Mouse (Mus musculus) embryonic facial prominence, embryonic 10.5 days (tissue): Measurements from ENCODE around the gene Pcdh9. TPM values are rescaled to one million over a fixed set of nuclear protein-coding genes. Genes with fewer than 3 reads are reported as not detected.

Source experiments
- DNase-seq: peaks from one replicate; pipeline ENCODE4 v3.0.0-alpha.2; 2017; ENCODE audit warnings: low spot score
- H3K27ac ChIP-seq: fragments of 300-500 bp; sonication (generic); replicated peaks from 2 replicates; pipeline ENCODE4 v1.5.1; 2016; ENCODE audit warnings: mild to moderate bottlenecking
- H3K27me3 ChIP-seq: fragments of 300-500 bp; sonication (generic); replicated peaks from 2 replicates; pipeline ENCODE4 v1.6.1; 2016; ENCODE audit warnings: low read depth, mild to moderate bottlenecking; ENCODE audit not compliant: poor library complexity, severe bottlenecking
- H3K36me3 ChIP-seq: fragments of 300-500 bp; sonication (generic); replicated peaks from 2 replicates; pipeline ENCODE4 v1.6.1; 2016; ENCODE audit warnings: mild to moderate bottlenecking, moderate library complexity
- H3K4me1 ChIP-seq: fragments of 300-500 bp; sonication (generic); 2 replicates; pipeline ENCODE4 v1.6.1; 2016
- H3K4me3 ChIP-seq: fragments of 300-500 bp; sonication (generic); 2 replicates; pipeline ENCODE4 v1.5.1; 2016; ENCODE audit warnings: mild to moderate bottlenecking, moderate library complexity
- H3K9me3 ChIP-seq: fragments of 300-500 bp; sonication (generic); 2 replicates; pipeline ENCODE4 v1.6.1; 2016; ENCODE audit warnings: mild to moderate bottlenecking
- WGBS: fragments of 180-500 bp; shearing (Covaris S2); methylation state at CpG from one replicate; pipeline ENCODE4 v1.1.7; 2016; 5-methylcytosine and 5-hydroxymethylcytosine counted together
- polyA plus RNA-seq: library from polyadenylated mRNA; unstranded; fragments of >200 nt; fragmentation: Nextera tagmentation; extraction: Ambion mirVana; gene quantifications from 2 replicates; pipeline ENCODE4 v1.2.1, GENCODE M21; 2016

Gene Pcdh9
- polyA plus RNA-seq, 1 experiment from 2014 or later: 15.3 TPM

DNA sequence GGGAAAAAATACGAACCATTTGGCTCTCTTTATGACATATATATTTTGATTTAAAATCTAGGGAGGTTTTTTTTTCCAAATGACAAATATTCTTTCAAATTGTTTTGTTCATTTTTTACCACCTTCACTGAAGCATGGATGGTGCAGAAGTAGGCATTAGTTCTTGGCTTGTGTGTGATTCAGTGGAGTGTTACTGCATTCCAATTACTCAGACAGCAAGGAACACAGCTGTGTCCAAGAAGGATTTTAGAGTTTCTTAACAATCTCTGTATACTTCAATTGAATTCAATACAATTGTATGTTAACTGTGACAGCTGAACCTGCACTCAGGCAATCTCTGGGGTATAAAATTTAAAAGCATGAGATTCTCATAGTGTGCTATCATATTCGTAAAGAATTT, 127.6 kb downstream of the Pcdh9 start:
- Histone ChIP-seq H3K4me3 (no peak overlapping the region), H3K4me1 (no peaks in the 10 kb centered on the region), H3K27ac (no peak overlapping the region), H3K36me3 (no peaks in the 10 kb centered on the region), H3K9me3 (no peaks in the 10 kb centered on the region), H3K27me3 (no peaks in the 10 kb centered on the region)
- 84% methylated on average over 2 of the region's 2 CpGs for WGBS
- no peak for DNase-seq

DNA sequence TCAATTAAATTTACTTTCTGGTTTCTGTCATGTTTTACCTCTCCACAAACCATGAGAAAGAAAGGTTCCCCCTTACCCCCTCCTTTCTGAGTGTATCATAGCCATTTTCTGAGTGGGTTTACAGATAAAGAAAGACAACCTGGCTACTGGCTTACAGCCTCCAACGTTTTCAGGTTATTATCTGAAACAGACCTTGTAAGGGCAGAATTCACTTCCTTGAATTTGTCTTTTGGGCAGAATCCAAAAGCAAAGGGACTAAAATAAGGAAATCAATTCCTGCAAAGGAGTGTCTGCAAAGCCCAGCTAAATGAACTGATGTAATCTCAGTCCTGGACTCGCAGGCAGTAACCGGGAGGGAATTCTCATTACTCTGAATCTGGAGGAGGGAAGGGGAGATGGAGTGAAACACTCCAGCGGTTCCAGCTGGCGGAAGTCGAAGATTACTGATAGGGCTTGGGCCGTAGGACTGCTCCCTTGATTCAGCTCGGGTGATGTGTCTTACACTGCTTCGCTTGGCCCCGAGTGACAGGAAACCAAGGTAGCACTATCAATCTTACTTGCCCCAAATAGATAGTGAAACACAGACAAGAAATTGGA, 156.3 kb downstream of the Pcdh9 start:
- Histone ChIP-seq H3K9me3 (no peaks in the 10 kb centered on the region), H3K36me3 (no peaks in the 10 kb centered on the region), H3K4me3 (no peak overlapping the region), H3K27me3 (no peaks in the 10 kb centered on the region), H3K27ac (no peak overlapping the region), H3K4me1 (no peaks in the 10 kb centered on the region)
- no peak for DNase-seq
- WGBS: 76% methylated on average over 10 of the region's 10 CpGs

DNA sequence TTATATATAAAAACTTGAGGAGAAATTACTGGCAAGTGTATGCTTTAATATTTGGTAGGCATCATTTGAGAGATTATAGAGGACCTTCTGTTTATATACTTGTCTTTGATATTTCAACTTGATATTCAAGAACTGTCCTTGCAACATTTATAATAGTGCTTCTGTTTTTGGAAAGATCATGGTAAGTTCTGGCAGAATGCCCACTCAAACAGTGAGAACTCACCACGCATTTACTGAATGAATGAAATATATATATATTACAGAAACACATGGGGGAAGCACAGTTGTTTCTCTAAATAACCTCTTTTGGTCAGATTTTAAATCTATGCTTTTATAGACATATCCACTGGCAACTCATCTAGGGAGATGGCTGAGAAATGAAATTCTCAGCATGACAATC, 164.7 kb downstream of the Pcdh9 start:
- H3K9me3 ChIP-seq: no peaks in the 10 kb centered on the region
- H3K27me3 ChIP-seq: no peaks in the 10 kb centered on the region
- H3K4me3 ChIP-seq: no peak overlapping the region
- no peaks in the 10 kb centered on the region for H3K36me3 ChIP-seq
- H3K4me1 ChIP-seq: no peaks in the 10 kb centered on the region
- DNase-seq: no peak
- 87% methylated on average over 1 of the region's 1 CpGs for WGBS
- no peak overlapping the region for H3K27ac ChIP-seq

DNA sequence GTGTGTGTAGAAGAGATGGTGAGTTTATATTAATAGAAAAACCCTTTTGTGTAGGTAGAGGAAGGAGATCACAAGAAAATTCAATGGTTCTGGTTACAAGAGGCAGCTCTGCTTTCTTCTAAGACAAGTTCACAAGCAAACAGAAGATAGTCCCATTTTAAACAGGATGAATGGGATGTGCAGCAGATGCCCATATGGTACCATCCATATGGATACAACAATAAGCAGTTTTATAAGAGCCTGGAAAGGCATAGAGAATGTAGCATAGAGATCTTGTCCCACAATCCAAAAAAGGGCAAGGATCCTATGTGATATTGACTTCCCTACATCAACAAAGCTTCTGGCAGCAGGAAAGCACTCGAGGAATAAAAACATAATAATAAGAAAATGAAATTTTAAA, 171.3 kb downstream of the Pcdh9 start:
- Histone ChIP-seq H3K27ac (no peak overlapping the region), H3K36me3 (no peaks in the 10 kb centered on the region), H3K4me1 (peaks cover 3% of the 10 kb centered on the region; the same call in 1 of the 2 replicates), H3K4me3 (no peak overlapping the region), H3K9me3 (no peaks in the 10 kb centered on the region), H3K27me3 (no peaks in the 10 kb centered on the region)
- no peak for DNase-seq
- 72% methylated on average over 1 of the region's 1 CpGs for WGBS

DNA sequence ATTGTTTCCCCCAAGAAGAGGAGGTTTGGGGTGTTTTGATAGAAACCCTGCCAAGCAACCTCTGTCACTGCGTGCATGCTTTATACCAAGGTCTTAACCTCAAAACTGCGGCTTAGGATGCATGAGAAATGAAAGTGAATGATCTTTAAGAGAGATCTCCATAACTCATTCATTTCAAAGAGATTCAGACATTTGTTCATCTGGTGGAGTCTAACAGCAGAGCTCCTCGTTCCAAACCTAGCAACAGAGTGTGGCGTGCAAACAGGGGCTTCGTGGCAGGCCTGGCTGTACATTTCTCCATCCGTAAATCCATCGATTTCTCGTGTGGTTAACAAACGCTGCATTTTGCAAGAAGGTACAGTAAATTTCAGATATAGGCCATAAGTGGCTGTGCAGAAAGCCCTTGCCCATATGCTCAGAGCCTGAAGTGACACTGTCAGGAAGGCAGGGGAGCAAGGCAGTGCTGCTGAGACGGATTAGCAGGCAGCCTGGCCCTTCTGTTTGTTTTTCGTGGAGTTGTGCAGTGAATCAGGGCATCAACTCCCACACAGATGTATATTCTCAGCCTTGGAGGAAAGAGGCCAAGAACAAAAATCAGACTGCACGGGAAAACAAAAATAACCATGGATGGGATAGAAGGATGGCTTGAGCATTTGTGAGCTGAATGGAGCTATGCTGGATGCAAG, 177.1 kb downstream of the Pcdh9 start:
- Histone ChIP-seq H3K4me1 (0 out of 2 replicates have a peak, but pooled peaks cover 5% of the 10 kb centered on the region), H3K9me3 (no peaks in the 10 kb centered on the region), H3K4me3 (no peak overlapping the region), H3K27ac (no peak overlapping the region), H3K27me3 (no peaks in the 10 kb centered on the region), H3K36me3 (no peaks in the 10 kb centered on the region)
- no peak for DNase-seq
- 76% methylated on average over 12 of the region's 12 CpGs for WGBS

DNA sequence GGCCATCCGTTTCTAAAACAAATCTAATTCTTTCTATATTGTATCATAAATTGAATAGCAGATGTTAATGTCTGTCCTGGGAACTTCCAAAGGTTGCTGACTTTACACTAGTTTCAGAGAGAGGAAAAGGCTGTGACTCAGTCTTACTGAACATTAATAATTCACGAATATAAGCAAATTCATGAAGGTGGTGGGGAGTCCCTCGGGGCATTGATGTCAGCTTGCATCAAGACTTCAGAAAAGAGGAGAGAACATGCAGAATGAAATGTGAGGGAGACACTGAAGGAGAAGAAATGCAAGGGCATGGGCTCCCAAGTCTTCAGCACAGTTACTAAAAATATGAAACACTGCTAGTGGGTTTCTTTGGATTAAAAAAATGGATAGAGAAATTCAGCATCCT, 181.8 kb downstream of the Pcdh9 start:
- Histone ChIP-seq H3K36me3 (no peaks in the 10 kb centered on the region), H3K4me1 (0 out of 2 replicates have a peak, but pooled peaks cover 2% of the 10 kb centered on the region), H3K4me3 (no peak overlapping the region), H3K9me3 (no peaks in the 10 kb centered on the region), H3K27me3 (no peaks in the 10 kb centered on the region), H3K27ac (no peak overlapping the region)
- DNase-seq: no peak
- 82% methylated on average over 3 of the region's 3 CpGs for WGBS

DNA sequence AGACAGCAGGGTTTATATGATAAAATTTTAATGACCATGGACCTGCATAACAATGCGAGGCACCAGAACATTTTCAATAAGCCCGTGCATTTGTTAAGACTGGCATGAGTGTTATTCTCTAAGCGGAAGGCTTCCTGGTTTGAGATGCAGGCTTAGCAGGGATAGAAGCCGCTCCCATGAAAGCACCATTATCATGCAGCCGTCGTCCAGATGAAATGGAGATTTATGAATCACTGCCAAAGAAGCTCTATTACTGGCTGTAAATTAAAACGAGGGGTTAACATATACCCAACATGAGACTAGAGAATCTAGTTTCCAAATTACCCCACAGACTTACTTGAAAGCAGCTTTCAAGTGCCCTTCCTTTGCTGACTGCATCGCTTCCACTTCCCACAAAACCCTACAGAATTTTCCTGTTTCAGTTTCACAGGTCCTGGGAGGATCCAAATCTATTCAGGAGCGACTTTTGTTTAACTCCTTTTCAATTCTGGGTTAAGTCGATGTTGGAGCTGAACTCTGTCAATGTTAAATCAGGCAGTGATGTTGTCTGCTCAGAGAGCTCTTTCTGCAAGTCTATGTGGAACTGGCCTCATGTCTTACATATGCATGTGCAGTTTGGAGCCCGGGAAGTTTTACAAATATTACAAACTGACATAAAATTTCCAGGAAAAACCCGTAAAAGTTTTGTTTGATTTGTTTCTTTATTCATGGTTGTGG, 188.9 kb downstream of the Pcdh9 start:
- WGBS: 62% methylated on average over 12 of the region's 12 CpGs
- Histone ChIP-seq H3K9me3 (no peaks in the 10 kb centered on the region), H3K27me3 (no peaks in the 10 kb centered on the region), H3K4me3 (no peak overlapping the region), H3K27ac (no peak overlapping the region), H3K4me1 (no peaks in the 10 kb centered on the region), H3K36me3 (no peaks in the 10 kb centered on the region)
- DNase-seq: no peak

DNA sequence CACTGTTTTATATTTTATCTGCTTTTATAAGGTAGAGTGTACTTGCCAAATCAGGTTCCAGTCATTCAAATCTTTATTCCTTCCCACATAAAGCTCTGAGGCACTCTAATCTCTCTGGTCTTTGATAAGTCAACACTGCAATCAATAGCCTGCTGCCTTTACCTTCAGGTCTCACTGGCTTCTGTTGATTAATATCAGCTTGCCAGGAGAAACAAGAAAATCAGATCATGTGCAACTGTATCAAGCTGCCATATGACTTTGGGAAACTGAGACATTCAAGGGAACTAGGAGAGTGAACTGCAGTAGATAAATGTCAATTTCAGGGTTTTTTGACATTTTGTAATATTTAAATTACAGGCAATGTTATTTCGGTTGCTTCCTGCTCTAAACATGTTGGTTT, 189.6 kb downstream of the Pcdh9 start:
- 97% methylated on average over 1 of the region's 1 CpGs for WGBS
- Histone ChIP-seq H3K36me3 (no peaks in the 10 kb centered on the region), H3K9me3 (no peaks in the 10 kb centered on the region), H3K4me1 (no peaks in the 10 kb centered on the region), H3K27ac (no peak overlapping the region), H3K4me3 (no peak overlapping the region), H3K27me3 (no peaks in the 10 kb centered on the region)
- no peak for DNase-seq

DNA sequence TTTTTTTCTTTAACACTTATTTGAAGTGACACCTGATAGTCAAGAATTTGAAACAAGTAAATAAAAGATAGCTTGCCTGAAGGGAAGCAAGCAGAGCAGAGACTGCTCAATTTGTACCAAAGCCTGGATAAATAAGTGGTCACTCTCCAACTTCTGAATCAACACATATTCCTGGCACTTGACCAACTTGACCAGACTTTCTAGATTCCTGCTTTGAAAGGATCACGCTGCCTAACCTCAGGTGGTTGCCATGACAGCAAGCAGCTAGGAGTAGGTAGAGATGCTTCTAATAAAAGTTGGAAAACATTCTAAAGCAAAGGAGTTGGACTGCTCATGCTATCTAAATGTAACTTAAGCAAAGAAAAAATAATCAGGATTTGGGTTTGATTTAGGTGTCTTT, 205.8 kb downstream of the Pcdh9 start:
- no peak overlapping the region for H3K27ac ChIP-seq
- H3K27me3 ChIP-seq: no peaks in the 10 kb centered on the region
- H3K4me3 ChIP-seq: no peak overlapping the region
- no peaks in the 10 kb centered on the region for H3K4me1 ChIP-seq
- no peak for DNase-seq
- H3K36me3 ChIP-seq: no peaks in the 10 kb centered on the region
- WGBS: 72% methylated on average over 1 of the region's 1 CpGs
- peaks cover 6% of the 10 kb centered on the region; the same call in 1 of the 2 replicates for H3K9me3 ChIP-seq

DNA sequence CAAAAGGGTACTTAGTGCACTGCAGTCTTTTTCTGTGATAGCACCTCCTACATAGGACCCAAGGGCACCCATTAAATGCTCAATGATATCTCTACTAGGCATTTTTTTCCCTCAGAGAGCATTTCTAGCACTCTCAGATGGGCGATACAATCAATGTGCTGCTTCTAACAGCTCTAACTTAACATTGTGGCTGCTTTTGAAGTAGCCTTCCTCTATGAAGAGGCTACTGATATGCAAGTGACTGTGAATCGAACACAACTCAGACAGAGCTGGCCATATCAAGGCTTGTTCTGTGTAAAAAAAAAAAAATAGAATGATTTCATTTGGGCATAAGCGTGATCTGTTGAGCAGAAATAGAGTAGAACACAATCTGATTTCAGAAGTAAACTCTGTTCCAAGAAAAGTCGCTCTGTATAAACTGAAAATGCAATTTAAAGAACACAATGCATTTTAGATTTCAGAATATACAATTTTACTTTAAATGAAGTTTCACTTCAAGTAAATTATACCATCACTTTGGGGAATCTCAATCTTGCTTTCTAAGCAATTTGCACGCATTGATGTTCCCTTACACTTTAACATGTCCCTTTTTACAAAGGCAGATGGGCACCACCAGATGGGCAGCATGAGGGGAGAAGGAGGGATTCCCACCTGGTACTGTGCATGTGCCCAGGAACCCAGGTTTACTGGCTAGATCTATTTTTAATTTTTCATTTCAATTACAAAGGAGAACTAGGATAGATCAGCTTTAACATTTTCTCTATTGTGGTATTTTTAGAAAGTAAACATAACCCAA, 215.0 kb downstream of the Pcdh9 start:
- Histone ChIP-seq H3K4me3 (no peak overlapping the region), H3K36me3 (no peaks in the 10 kb centered on the region), H3K9me3 (peaks cover 10% of the 10 kb centered on the region), H3K27me3 (no peaks in the 10 kb centered on the region), H3K27ac (no peak overlapping the region), H3K4me1 (no peaks in the 10 kb centered on the region)
- 89% methylated on average over 5 of the region's 5 CpGs for WGBS
- DNase-seq: no peak

DNA sequence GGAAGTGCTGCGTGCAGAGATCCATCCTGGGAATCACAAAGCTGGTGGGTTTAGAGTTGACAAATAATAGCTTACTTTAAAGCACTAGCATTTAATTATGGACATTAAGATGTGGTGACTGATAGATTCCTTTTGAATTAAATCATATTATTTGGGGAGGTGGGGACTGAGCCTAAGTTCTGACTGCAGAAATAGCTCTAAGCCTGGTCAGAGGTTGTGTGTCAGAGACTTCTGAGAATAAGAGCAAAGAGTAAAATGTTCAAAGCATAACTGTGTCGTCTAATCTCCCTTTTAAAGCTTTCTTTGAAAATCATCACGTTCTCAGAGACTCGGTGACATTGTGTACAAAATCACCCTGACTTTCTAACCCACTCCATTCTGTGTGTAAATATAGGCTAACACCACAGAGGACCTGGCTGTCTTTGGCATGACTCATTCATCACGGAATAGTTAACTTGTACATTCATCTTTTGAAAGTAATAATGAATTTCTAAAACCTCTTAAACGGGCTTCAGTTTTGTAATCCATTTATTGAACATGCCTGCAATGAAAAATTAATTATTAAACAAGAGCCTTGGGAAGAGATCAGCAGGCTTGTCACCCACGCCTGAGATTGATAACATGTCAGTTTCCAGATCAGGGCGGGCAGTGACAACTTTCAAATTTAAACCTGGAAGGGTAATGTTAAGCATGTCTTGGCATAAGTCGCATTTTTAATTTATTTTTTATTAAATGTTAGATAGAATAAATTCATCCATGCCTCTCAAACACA, 236.3 kb downstream of the Pcdh9 start:
- no peaks in the 10 kb centered on the region for H3K27me3 ChIP-seq
- no peaks in the 10 kb centered on the region for H3K4me1 ChIP-seq
- no peak for DNase-seq
- H3K36me3 ChIP-seq: no peaks in the 10 kb centered on the region
- H3K27ac ChIP-seq: no peak overlapping the region
- H3K4me3 ChIP-seq: no peak overlapping the region
- no peaks in the 10 kb centered on the region for H3K9me3 ChIP-seq
- WGBS: 81% methylated on average over 9 of the region's 9 CpGs

DNA sequence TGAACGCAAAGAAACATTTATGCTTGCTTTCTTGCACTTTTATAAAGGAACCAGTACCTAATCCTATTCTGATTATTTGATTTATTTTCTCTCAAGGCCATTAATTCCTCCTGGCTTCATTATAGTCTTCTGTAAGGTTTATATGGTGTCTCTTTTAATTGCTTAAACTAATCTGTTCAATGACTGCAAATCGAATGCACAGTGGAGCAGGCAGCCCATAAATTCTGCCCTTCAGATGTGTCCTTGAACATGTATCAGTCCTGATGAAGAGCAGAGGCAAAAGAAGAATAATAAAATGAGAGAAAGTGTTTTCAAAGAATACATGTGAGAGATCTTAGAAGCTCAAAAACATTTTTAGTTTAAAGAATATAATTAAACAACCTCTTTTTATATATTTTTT, 263.2 kb downstream of the Pcdh9 start:
- no peak for DNase-seq
- Histone ChIP-seq H3K36me3 (no peaks in the 10 kb centered on the region), H3K9me3 (no peaks in the 10 kb centered on the region), H3K4me1 (no peaks in the 10 kb centered on the region), H3K27ac (no peak overlapping the region), H3K27me3 (no peaks in the 10 kb centered on the region), H3K4me3 (no peak overlapping the region)
- 86% methylated on average over 2 of the region's 2 CpGs for WGBS
